Mouse (Mus musculus) heart, adult 2 months (tissue): ENCODE results near the gene Ptpn13.

Experiments used
- CTCF ChIP-seq: fragments of 200-600 bp; IDR thresholded peaks from 2 replicates; pipeline ENCODE4 v1.8.1; 2022; ENCODE audit warnings: antibody characterized with exemption, mild to moderate bottlenecking, moderate library complexity
- POLR2A ChIP-seq: fragments of 200-500 bp; IDR thresholded peaks from 2 replicates; pipeline ENCODE4 v1.6.1; 2011; ENCODE audit warnings: mild to moderate bottlenecking, low read depth, low read length, control low read depth; ENCODE audit not compliant: insufficient read depth

GRCm38 (mm10) chr5:103487001-103487400 is 62.0 kb downstream of the Ptpn13 start:
- TF ChIP-seq POLR2A = no peak
- TF ChIP-seq CTCF = no peak
